Mouse (Mus musculus): ENCODE results near the gene Xylb. TPM values are rescaled to one million over a fixed set of nuclear protein-coding genes. Genes with fewer than 3 reads are reported as not detected.
A peak's percentile ranks its signal among the peaks of the same experiment; 100 is the strongest.

The Xylb gene
- polyA plus RNA-seq (2015; fragmentation: Nextera tagmentation; extraction: Ambion mirVana), result 8.2 and 9.2 TPM in 2 replicates

DNA sequence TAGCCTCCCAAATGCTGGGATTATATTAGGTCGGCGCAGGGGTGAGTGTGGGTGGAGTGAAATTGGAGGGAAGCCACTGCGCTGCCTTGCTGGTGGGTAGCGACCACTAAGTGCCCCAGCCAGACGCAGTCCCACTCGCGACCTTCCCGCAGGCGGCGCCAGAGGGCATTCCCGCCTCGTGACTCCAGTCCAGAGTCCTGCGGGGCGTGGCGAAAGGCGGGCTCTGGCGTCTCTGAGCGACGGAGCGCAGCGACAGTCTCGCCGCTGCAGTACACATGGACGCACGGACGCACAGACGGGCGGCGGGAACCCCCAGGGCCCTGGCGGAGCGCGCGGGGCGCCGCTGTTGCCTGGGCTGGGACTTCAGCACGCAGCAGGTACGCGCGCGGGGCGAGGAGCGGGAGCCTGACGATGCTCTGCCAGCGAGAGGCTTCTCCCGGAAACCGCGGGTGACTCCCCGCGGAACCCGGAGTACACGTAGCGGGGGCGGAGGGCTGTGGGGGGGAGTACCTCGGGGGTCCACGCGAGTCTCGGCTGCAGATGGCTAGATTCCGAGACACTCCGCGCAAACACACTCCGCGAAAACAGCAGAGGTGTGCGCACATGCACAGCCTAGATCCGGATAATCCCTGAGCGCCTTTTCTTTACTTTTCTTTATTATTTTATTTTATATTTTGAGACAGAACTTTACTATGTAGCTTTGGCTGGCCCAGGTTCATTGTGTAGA is at the start of gene Xylb:
Gene Xylb, plus strand, starts transcription at position 51 of the 727 bp plus-strand sequence.
- TF ChIP-seq CTCF (IDR thresholded peaks at IDR 0.05; ENCODE audit: low read depth) (peak; percentile 92), EP300 (IDR thresholded peaks at IDR 0.05; ENCODE audit: low read depth) (no peak)
- Histone ChIP-seq H3K4me2 (ENCODE audit: low read depth, low read length) (peak within 1 kb of the TSS; percentile 96), H3K4me3 (ENCODE audit: low read depth, low read length) (peak within 1 kb of the TSS; percentile 76), H3K9me3 (ENCODE audit: low read length) (no peaks in the 10 kb centered on the region), H3K9ac (replicated peaks) (peak within 1 kb of the TSS; percentile 72), H3K36me3 (replicated peaks; ENCODE audit: insufficient read depth, low read length) (no peaks in the 10 kb centered on the region; the same call in 1 of the 2 replicates), H3K27ac (ENCODE audit: low read depth) (peak within 1 kb of the TSS; percentile 48), H3K4me1 (ENCODE audit: insufficient read depth) (peaks cover 3% of the 10 kb centered on the region; the same call in 1 of the 2 replicates), H3K27me3 (ENCODE audit: insufficient read depth, low read length) (no peaks in the 10 kb centered on the region)
- peak; percentile 88 for ATAC-seq
- 3% methylated on average over 57 of the region's 65 CpGs for WGBS (ENCODE audit: insufficient replicate concordance)
- DNase-seq, result peak; percentile 93

GRCm38 (mm10) chr9:119309067-119309466 is 48.1 kb upstream of the Xylb start:
- no peak overlapping the region for H3K4me2 ChIP-seq (ENCODE audit: low read depth, low read length)
- H3K27me3 ChIP-seq (ENCODE audit: insufficient read depth, low read length), result no peaks in the 10 kb centered on the region
- TF ChIP-seq EP300 (IDR thresholded peaks at IDR 0.05; ENCODE audit: low read depth) (no peak), CTCF (IDR thresholded peaks at IDR 0.05; ENCODE audit: low read depth) (no peak)
- no peak for ATAC-seq
- DNase-seq, result no peak
- no peaks in the 10 kb centered on the region for H3K9me3 ChIP-seq (ENCODE audit: low read length)
- peaks cover 4% of the 10 kb centered on the region; the same call in 1 of the 2 replicates for H3K4me1 ChIP-seq (ENCODE audit: insufficient read depth)
- 58% methylated on average over 1 of the region's 1 CpGs for WGBS (ENCODE audit: insufficient replicate concordance)
- 0 out of 2 replicates have a peak overlapping the region, but pooled peaks have one; percentile 23 for H3K27ac ChIP-seq (ENCODE audit: low read depth)
- H3K4me3 ChIP-seq (ENCODE audit: low read depth, low read length), result no peak overlapping the region
- no peak overlapping the region for H3K9ac ChIP-seq (replicated peaks)
- no peaks in the 10 kb centered on the region for H3K36me3 ChIP-seq (replicated peaks; ENCODE audit: insufficient read depth, low read length)

DNA sequence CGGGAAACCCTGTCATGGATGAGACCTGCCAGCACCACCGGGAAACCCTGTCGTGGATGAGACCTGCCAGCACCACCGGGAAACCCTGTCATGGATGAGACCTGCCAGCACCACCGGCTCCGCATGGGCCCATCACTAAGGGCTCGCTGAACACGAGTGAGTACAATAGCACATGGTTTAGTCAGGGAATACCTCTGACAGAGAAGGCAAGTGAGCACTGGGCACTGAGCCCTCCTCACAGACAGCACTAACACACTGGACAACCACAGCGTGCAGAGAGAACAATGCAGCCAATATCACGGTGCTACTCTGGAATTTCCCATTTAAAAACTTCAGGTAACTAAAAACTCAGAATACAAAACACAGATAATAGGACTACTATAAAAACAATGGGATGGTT is 44.1 kb upstream of the Xylb start:
- Histone ChIP-seq H3K36me3 (replicated peaks; ENCODE audit: insufficient read depth, low read length) (0 out of 2 replicates have a peak, but pooled peaks cover 2% of the 10 kb centered on the region), H3K4me1 (ENCODE audit: insufficient read depth) (no peaks in the 10 kb centered on the region; the same call in 1 of the 2 replicates), H3K4me2 (ENCODE audit: low read depth, low read length) (no peak overlapping the region), H3K9me3 (ENCODE audit: low read length) (no peaks in the 10 kb centered on the region), H3K27ac (ENCODE audit: low read depth) (no peak overlapping the region), H3K9ac (replicated peaks) (no peak overlapping the region), H3K27me3 (ENCODE audit: insufficient read depth, low read length) (no peaks in the 10 kb centered on the region), H3K4me3 (ENCODE audit: low read depth, low read length) (no peak overlapping the region)
- no peak for ATAC-seq
- DNase-seq, result no peak
- TF ChIP-seq CTCF (IDR thresholded peaks at IDR 0.05; ENCODE audit: low read depth) (no peak), EP300 (IDR thresholded peaks at IDR 0.05; ENCODE audit: low read depth) (no peak)
- 91% methylated on average over 10 of the region's 10 CpGs for WGBS (ENCODE audit: insufficient replicate concordance)

- 77% methylated on average over 1 of the region's 1 CpGs for WGBS (ENCODE audit: insufficient replicate concordance)
- Histone ChIP-seq H3K36me3 (replicated peaks; ENCODE audit: insufficient read depth, low read length) (peaks cover 2% of the 10 kb centered on the region; the same call in 1 of the 2 replicates), H3K4me3 (ENCODE audit: low read depth, low read length) (no peak overlapping the region), H3K27me3 (ENCODE audit: insufficient read depth, low read length) (no peaks in the 10 kb centered on the region), H3K9me3 (ENCODE audit: low read length) (no peaks in the 10 kb centered on the region), H3K27ac (ENCODE audit: low read depth) (no peak overlapping the region), H3K4me1 (ENCODE audit: insufficient read depth) (peaks cover 11% of the 10 kb centered on the region), H3K9ac (replicated peaks) (no peak overlapping the region), H3K4me2 (ENCODE audit: low read depth, low read length) (no peak overlapping the region)
- TF ChIP-seq EP300 (IDR thresholded peaks at IDR 0.05; ENCODE audit: low read depth) (no peak), CTCF (IDR thresholded peaks at IDR 0.05; ENCODE audit: low read depth) (no peak)
- DNase-seq (no peak), ATAC-seq (no peak)
Measured at GRCm38 (mm10) chr9:119318891-119319290, 38.3 kb upstream of the Xylb start.

GRCm38 (mm10) chr9:119320446-119320845 is 36.7 kb upstream of the Xylb start:
- H3K4me3 ChIP-seq (ENCODE audit: low read depth, low read length), result no peak overlapping the region
- no peak overlapping the region for H3K9ac ChIP-seq (replicated peaks)
- H3K27ac ChIP-seq (ENCODE audit: low read depth), result no peak overlapping the region
- peaks cover 2% of the 10 kb centered on the region; the same call in 1 of the 2 replicates for H3K36me3 ChIP-seq (replicated peaks; ENCODE audit: insufficient read depth, low read length)
- no peaks in the 10 kb centered on the region for H3K9me3 ChIP-seq (ENCODE audit: low read length)
- WGBS (ENCODE audit: insufficient replicate concordance), result 88% methylated on average over 7 of the region's 7 CpGs
- ATAC-seq (no peak), DNase-seq (no peak)
- TF ChIP-seq EP300 (IDR thresholded peaks at IDR 0.05; ENCODE audit: low read depth), result no peak
- H3K4me1 ChIP-seq (ENCODE audit: insufficient read depth), result peaks cover 13% of the 10 kb centered on the region
- peak overlapping the region; percentile 97; the same call in 1 of the 2 replicates for H3K4me2 ChIP-seq (ENCODE audit: low read depth, low read length)
- no peaks in the 10 kb centered on the region for H3K27me3 ChIP-seq (ENCODE audit: insufficient read depth, low read length)

- ATAC-seq, result no peak
- Histone ChIP-seq H3K9me3 (ENCODE audit: low read length) (no peaks in the 10 kb centered on the region), H3K4me2 (ENCODE audit: low read depth, low read length) (peak overlapping the region; percentile 97), H3K4me3 (ENCODE audit: low read depth, low read length) (peak overlapping the region; percentile 82), H3K27me3 (ENCODE audit: insufficient read depth, low read length) (no peaks in the 10 kb centered on the region), H3K27ac (ENCODE audit: low read depth) (no peak overlapping the region), H3K36me3 (replicated peaks; ENCODE audit: insufficient read depth, low read length) (peaks cover 2% of the 10 kb centered on the region; the same call in 1 of the 2 replicates), H3K4me1 (ENCODE audit: insufficient read depth) (peaks cover 13% of the 10 kb centered on the region), H3K9ac (replicated peaks) (peak overlapping the region; percentile 84)
- TF ChIP-seq CTCF (IDR thresholded peaks at IDR 0.05; ENCODE audit: low read depth) (no peak), EP300 (IDR thresholded peaks at IDR 0.05; ENCODE audit: low read depth) (no peak)
- WGBS (ENCODE audit: insufficient replicate concordance), result 12% methylated on average over 7 of the region's 7 CpGs
- no peak for DNase-seq
Measured at GRCm38 (mm10) chr9:119320946-119321345, 36.2 kb upstream of the Xylb start.

Data from liver, postnatal 0 days (tissue).